Mouse (Mus musculus) layer of hippocampus, adult 9-10 months (tissue): ENCODE data around the gene Mlx.

ENCODE experiments used
- DNase-seq: peaks from one replicate; pipeline ENCODE4 v3.0.0; 2022; ENCODE audit warnings: low spot score

Mlx gene

DNA sequence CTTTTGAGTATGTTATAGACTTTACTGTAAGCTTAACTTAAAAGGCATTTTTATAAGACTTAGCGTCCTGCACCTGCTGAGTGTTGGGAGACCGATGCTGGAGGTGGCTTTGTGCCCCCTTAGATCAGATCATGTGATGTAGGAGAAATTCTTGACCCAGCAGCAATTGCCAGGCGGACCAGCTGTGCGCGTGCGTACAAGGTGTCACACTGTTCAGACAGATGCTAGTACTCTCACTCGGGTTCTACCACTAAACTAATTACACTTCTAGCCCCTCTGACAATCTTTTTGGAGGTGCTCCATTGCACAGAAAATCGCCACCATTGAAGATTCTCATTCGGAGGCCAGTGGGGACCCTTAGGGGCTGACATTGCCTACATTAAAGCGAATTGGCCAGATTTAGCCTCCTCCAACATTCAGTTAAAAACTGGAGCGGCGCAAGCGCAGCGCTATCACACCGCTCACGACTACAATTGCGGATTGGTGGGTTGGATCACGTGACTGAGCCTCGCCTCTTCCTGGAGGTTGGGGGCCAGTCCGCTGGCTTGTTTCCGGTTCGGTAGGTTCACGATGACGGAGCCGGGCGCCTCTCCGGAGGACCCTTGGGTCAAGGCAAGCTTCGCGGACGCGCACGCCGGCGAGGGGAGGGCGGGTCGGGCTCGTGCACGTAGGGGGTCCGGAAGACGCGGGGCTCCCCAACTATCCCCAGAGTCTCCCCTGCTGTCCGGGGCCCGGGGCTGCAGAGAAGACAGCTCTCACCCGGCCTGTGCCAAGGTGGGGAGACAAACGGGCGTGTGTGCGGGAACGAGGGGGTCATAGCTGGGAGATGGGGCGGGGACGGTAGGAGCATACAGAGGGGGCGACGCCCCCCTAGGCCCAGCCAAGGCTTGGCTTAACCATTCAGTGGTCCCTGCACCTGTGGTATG, at the start of gene Mlx:
Gene Mlx (plus strand): TSS at position 522 of the 926 bp plus-strand sequence.
- DNase-seq = peak; percentile 82

DNA sequence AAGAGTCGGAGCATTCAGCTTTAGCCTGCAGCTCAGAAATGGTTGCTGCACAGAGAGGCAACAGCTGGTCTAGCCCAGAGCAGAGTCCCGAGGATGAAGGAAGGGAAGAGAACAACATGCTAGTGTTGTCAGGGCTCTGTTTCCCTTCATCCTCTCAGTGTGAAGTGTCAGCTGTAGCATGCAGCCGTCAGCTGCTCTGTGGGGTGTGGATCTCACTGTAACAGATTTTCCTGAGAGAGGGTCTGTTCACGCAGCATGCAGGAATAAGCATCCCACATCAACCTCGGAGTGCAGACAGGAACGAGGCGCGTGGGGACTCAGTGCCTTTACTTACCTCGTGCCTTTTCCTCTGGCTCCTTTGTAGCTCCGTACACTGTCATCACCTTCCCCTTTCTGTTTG, 49.3 kb upstream of the Mlx start:
- no peak for DNase-seq

DNA sequence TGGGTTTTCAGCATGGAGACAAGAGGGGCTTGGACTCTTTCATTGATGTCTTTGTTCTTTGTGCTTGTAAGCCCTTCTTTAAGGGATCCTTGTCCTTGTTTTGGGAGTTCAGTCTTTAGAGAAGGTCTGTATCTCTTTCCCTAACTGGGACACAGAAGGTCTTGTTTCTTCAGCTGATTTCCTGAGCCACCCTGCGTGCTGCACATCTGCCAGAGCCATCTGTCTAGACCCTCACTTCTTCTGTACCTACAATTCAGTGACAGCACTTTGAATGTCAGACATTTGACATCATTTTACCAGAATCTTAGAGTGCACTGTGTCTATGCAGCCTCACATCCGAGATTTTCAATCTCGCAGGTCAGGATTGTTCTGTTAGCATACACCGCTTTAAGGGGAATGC, 41.3 kb upstream of the Mlx start:
- DNase-seq = no peak

DNA sequence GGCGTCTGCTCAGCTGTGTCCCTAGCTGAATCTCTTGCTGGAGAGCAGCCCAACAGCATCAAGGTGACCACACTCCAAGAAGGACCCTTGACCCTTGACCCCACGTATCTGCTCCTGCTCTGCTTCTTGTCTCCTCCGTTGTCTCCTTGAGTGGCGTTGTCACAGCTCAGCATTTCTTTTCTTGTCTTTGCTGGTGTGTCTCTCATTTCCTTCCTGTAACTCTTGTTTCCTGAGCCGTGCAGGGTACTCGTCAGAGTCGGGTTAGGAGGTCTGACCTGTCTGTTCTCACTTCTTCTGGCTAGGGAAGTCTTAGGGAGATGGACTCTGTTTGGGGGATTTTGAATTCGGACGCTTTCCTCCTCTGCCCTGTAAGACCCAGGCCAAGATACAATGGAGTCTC, 40.6 kb upstream of the Mlx start:
- no peak for DNase-seq

DNA sequence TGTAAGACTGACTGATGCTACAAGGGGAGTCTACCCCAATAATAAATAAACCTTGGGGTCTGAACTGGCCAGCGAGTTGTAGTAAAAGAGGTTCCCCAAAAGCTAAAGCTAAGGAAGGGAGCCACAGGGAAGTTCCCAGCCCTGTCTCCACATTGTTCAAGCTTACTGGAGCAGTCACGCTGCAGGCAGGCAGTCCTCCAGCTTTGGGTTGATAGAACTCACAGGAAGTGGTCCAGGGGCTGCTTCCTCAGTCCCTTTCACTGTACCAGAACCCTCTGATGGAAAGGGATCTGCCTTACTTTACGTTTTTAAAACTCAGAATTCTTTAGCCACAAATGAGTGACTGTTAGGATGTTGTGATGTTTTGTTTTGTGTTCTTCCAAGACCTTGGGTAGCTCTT, 39.6 kb upstream of the Mlx start:
- no peak for DNase-seq

DNA sequence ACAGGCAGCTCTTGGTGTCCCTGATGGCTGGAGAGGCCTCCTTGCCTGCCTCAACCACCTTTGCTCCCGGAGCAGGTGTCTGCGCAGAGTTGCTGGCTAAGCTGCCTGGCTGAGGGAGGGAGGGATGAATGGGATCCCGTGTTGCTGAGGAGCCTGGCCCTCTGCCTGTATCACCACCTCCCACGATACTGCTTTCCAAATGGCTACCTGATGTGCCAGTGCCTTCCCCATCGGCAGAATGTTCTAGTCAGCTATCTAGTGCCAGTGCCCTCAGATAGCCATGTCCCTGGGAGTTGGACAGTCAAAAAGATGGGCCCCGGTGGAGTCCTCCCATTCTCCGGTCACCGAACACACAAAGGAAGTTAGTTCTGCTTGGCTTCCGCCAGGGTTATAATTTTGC, 36.7 kb upstream of the Mlx start:
- no peak for DNase-seq

DNA sequence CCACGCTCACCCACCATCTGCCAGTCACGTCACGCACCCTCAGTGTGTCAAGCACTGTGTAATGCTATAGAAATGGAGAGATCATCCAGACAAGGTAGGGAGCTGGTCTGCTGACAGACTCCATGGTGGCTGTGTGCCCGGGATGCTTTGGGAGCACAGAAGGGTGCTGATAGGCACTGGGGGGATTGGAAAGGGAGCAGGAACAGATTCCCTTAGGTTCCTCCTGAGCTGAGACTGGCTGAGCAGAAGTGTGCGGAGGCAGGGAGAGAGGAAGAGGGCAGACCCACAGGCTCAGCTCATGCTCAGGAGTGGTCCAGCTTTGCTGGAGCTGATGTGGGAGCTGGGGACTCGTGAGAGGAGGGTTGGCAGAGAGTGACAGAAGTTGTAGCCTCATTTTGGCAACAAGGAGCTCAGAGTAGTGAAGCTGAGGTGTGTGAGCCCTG, 36.0 kb upstream of the Mlx start:
- no peak for DNase-seq

DNA sequence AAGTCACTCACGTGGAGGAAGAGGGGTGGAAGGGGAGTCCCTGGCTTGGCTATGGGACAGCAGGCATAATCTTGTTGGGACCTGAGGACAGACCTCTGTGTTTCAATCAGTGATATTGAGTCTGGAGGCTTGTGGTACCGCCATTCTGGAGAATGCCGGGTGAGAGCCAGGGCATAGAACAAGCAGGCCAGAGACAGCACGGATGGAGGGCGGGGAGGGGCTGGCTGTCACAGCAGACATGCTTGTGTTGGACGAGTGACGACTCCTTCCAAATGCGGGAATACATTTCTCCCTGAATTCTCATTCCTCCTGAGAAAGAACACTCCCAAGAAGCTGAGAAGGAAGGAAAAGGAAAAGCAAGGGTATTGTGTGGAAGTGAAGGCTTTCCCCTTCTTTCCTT, 35.5 kb upstream of the Mlx start:
- DNase-seq = no peak

DNA sequence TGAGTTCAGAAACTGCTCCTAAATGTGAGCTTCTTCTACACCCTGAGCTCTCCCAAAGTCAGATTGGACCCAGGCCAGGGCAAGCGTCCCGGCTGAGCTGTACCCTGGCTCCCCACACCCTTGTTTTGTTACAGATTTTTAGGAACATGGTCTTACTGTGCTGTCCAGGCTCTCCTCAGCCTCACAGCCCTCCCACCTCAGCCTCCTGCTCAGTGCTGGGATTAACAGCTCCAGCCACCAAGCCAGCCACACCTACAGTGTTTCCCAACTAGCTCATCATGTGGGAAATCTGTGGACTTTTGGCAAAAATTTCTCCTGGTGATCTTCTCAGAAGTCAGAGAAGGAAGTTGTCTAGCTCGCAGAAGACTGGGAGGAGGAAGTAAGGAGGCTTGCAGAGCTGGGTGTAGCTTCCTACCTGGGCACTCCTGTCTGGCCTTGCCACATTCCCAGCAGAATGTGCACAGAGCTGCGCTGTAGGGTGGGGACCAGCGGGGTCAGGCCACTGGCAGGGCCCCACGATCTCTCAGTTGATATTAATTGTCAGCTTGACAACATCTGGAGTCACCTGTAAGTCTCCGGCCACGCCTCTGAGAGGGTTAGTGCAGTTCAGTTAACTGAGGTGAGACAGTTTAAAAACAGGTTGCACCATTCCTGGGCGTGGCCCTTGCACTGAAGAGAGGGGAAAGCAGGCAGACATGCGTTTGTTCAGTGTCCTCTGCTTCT, 34.2 kb upstream of the Mlx start:
- DNase-seq = no peak

DNA sequence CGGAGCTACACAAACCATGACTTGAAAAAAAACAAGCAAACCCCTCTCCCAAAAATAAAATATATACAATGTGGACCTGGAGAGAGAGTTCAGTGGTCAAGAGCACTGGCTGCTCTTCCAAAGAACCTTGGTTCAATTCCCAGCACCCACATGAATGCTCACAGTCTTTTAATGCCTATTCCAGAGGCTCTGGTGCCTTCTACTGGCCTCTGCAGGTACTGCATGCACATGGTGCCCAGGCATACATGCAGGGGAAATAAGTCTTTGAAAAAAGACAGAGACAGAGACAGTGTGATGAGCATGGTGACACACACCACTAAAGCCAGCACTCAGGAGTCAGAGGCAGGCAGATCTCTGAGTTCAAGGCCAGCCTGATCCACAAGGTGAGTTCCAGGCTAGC, 33.1 kb upstream of the Mlx start:
- no peak for DNase-seq

DNA sequence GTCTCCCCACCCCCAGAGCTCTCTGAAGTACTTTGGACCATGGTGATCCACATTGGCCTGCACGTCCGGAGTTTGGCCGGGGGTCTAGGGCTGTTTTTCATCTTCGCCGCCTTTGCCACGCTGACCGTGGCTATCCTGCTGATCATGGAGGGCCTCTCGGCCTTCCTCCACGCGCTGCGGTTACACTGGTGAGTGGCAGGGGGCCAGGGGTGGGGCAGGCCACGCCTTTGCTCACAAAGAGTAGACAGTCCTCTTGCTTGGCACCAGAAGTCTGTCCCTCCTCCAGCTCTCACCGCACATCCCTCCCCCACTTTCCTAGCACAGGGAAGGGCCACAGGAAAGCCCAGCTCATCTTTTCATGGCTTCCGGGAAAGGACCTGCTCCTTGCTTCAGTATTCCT, 31.7 kb upstream of the Mlx start:
- DNase-seq = no peak

DNA sequence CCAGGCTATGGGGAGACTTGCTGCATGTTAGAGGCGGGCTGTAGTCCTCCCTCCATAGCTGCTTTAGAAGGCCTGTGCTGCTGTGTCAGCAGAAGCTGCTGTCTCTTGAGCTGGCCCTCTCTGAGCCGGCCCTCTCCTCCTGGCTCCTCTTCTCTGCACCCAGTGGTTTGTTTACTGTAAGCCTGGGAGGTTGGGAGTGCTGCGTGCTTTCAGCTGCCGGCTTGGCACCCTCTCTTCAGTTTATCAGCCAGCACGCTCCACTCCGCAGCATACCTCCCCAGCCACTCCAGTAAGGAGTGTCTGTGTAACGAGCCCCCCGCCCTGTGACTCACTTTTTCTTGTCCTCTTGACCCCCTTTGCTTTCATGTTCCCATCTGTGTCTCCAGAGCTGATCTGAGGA, 30.2 kb upstream of the Mlx start:
- DNase-seq = no peak

DNA sequence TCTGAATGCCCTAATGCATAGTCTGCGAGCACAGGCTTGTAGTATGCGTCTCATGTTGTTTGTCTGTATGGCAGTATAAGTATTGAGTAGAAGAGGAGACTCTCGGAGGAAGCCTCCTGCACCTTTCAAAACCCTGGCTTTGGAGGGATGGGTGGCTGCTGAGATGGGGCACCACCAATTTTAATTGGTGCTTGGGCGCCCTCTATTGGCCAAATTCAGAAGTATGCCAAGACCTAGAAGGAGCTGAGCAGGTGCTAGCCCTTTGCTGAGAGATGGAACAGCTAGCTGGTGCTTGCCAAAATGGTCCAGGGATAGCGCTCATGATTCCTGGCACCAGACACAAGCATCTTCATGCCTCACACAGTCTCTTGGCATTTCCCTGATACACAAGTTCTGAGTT, 29.2 kb upstream of the Mlx start:
- no peak for DNase-seq

DNA sequence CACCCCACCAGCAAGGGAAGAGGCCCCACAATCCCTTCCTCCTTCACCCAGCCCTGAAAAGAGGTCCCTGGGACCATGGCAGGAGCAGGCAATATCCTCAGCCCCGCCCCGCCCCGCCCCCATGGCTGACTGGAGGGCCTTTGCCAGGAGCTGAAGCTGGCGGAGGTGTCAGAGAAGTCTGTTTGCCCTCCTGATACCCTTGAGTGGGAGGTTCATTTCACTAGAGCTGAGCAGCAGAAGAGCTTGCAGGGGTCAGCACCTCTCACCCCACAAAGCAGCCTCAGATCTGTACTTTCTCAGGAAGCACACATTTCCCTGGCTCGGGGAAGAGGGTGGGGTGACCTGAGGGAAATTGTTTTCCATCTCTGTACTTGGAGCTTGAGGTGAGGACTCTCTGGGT, 28.4 kb upstream of the Mlx start:
- no peak for DNase-seq

DNA sequence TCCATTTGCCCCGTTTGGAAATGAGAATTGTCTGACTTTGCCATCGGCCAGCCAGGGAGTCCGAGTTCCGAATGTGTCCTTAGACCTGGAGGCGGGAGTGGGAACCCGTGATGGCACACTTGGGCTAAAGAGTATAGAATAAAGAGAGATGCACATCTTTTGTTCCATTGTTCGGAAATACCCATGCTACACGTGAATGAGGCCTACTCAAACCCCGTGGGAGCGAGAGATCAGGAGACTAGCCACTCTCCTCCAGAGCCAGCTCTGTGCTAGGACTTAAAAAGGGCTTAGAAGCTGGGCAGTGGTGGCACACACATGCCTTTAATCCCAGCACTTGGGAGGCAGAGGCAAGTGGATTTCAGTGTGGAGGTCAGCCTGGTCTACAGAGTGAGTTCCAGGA, 27.6 kb upstream of the Mlx start:
- DNase-seq = no peak

DNA sequence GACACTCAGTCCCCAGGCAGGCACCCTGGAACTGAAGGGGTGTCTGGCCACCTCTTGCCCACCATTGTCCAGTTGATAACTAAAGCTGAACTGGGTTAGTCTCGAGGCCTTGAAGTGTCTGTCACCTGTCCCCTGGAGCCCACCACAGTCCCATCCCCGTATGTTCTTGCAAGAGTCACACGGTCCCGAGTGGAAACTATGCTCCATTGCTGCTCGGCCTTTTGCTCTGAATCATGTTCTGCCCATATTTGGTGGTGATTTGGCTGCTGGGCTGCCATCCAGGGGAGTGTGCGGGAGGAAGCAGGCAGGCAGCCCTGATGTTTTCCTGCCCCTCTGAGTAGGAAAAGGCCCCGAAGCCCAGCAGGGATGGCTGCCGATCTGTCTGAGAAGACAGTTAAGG, 27.0 kb upstream of the Mlx start:
- no peak for DNase-seq

DNA sequence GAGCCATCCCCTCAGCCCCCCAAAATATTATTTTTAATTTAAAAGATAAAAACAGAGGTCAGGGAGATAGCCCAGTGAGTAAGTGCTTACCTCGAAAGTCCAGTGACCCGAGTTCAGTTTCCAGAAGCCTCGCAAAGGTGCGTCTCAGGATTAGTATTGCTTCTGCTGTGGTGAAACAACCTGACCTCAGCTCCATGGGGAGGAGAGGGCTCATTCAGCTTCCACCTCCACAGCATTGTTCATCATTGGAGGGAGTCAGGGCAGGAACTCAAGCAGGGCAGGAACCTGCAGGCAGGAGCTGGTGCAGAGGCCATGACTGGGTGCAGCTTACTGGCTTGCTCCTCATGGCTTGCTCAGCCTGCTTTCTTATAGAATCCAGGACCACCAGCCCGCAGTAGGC, 26.0 kb upstream of the Mlx start:
- DNase-seq = no peak

DNA sequence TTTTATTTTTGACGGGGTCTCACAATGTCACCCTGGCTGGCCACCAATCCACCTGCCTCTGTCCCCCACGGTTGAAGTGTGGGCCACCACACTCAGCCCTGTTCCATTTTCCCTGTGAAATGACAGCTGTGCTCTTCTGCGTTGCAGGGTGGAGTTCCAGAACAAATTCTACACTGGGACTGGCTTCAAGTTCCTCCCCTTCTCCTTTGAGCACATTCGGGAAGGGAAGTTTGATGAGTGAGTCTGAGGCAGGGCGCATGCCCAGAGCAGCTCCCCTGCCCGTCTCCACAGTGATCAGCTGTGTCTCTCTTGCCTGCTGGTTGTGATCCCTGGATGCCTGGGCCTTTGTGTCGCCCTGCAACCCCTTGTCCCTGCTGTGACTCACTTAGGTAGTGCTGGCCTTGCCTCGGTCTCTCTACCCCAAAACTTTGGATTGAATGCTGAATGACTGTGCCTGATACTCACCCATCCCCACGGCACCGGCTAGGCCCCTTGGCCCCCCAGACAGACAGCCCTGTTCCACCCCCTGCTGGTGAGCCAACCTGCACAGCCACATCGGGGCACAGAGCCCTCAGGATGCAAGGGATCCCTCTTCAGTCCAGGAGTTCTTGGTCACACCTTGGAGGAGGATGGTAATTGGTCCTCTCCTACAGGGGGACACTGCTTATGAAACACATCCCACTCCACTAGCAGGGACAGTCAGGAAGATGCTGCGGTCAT, 24.8 kb upstream of the Mlx start:
- no peak for DNase-seq

DNA sequence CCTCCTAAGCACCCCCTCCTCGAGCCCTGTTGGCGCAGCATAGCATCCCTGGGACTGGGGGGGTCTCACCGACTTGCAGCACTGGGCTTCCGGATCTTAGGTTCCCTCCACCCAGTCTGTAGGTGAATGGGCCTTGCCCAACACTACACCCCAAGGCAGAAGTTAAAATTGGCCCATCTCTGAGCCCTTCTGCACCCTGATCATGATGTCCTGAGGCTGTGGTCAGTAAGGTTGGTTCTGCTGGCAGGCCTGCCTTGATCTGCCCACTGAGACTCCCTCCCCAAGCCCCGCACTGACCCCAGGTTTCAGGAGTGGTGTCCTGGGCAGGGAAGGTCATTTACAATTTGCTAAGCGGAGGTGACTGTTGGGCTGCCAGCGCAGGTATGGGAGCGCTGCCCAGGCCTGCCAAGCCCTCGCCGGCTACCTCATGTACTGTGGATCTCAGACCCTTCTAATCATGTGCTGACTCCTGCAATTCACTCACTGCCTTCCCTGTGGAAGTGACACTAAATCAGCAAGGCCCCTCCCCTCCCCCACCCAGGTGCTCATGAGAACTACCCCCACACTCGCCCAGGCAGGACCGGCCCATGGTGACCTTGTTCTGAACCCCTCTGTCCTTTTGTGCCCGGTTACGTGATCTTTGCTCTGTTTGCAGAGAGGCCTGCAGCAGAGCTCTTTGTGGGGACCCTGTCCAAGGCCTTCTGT, 24.0 kb upstream of the Mlx start:
- no peak for DNase-seq

DNA sequence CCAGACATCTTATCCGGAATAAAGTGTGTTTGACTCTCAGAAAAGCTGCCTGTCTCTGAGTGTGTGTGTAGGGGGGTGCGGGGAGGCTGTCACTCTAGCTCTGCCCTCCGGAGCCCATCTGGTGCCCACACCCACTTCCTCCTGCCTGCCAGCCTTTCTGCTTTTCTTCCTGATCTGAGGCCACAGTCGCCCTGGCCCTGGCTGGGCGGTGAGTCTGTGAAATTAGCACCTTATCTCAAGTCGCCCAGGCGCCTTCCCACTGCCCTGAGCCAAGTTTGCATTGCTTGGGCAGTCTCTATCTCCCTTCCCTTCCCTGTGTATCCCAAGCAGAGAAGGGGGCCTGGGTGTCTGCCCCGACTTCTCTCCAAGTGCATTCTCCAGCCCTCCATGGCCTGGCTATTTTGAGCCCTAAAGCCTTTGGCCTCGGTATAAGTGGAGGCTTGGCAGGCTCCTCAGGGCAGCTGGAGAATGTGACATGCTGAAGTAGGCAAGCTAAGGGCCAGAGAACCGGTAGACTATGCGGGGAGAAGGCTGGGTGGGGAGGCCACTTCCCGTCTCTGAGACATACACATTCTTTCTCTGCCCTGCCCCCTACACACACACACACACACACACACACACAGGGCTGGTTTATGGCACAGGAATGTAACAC, 23.3 kb upstream of the Mlx start:
- DNase-seq = no peak

DNA sequence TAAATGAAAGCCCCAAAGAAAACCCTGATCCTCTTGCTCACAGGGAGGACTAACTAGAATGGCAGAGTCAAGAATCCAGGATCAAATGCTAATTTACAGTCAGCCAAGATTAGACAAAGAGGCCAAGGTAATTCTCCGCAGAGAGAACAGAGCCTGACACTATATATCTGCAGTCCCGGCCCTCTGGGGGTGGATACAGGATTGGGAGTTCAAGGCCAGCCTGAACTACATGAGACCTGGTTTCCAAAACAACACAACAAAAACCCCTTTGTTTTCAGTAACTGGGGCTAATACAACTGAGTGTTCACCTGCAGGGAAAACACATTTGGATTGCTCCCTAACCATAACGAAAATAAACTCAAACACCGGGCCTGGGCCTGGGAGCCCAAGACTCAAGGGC, 22.6 kb upstream of the Mlx start:
- DNase-seq = no peak

DNA sequence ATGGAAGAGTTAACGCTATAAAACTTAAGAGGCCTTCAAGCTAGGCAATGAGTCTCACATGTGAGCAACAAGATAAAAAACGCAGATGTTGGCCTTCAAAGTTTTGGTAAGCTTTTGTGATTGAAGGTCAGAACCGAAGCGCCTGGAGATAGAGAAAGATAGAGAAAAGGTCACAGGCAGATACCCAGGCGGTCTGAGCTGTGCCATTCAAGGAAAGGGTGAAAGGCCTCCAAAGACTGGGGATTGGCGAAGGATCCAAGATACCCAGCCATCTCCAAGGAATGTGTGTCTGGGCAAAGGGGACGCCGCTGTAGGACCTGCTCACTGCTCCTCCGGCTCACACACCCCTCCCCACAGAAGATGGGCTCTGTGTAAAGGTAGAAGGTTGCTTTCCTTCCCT, 22.1 kb upstream of the Mlx start:
- no peak for DNase-seq
